Mouse (Mus musculus): Measurements from ENCODE around the gene Cdk4. TPM values are rescaled to one million over a fixed set of nuclear protein-coding genes. Genes with fewer than 3 reads are reported as not detected.
"Not testable (repeated sequence)": the region's sequence is repeated elsewhere in the genome, so short reads cannot be mapped to it uniquely, and the experiment has no call there.

Gene Cdk4
- total RNA-seq, 2 experiments from 2014 or later, result 71.5 to 83.0 TPM

DNA sequence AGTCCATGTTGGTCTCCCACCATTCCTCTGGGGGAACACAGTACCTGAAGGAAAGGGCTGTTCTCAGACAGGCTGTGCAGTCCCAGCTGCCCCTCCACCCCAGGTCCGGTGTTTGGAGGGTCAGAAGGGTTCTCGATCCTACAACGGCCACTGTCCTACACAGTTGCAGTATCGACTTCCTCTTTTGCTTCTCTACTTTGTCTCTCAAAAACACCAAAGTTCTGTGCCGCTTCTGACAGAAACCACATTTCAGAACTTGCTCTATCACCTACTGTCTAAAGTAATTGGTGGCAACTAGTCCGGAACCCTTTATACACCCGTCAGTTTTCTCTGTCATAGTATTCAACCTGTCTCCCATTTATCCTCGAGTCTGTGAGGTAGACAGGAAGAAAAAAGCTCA, 7.9 kb upstream of the Cdk4 start:
- ATAC-seq (replicated peaks; ENCODE audit: low FRiP score, poor library complexity, severe bottlenecking), result no peak

DNA sequence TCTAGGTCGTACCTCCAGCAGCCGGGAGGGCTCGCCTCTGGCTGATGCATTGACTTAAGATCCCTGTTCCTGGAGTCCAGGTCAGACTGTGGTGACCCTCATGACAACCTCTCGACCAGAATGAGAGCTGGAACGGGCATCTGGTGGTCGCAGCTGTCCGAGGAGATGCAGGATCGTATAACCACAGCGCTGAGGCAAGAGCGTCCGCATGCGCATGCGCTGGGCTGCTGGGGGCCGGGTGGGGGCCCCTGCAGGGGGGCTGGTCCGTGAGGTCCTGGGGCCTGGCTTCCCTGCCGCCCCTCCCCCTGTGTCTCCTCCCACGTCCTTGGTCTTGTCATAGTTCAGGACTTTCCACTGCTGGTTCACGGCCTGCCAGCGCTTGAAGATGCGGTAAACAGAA, 6.8 kb upstream of the Cdk4 start:
- no peak for ATAC-seq (replicated peaks; ENCODE audit: low FRiP score, poor library complexity, severe bottlenecking)

DNA sequence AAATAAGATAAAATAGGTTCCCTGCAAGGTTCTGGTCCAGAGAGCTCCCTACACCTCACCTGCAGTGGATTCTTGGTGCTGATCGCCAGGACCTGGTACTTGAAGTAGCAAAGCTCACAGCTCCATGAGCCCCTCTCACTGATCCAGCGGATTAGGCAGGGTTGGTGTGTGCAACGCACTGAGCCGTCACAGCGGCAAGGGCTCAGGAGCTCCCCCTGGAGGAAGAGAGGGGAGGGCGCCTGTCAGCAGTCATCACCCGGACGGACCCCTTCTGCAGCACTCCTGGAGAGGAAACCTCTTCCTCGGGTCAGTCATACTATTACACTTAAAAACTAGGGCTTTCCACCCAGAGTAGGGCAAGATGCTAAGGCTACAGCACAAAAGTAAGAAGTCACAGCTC, 5.2 kb upstream of the Cdk4 start:
- ATAC-seq (replicated peaks; ENCODE audit: low FRiP score, poor library complexity, severe bottlenecking), result peak; percentile 78

DNA sequence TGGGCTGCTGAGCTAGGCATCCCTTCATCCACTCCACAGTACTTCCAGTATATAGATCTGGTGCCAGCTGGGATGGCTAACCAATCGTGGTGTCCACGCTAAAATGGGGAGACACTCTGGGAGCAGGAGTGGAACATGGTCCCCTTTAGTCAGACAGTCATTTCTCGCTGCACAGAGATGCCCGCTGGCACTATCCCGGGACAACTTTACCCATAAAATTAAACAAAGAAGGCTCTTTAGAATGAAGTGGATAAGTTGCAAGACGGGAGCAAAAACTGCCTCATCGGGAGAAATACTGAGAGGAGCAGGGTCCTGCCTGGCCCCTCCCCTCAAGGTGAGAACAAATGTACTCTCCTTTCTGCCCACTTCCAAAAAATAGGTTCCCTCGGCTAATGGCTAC, 4.6 kb upstream of the Cdk4 start:
- no peak for ATAC-seq (replicated peaks; ENCODE audit: low FRiP score, poor library complexity, severe bottlenecking)

DNA sequence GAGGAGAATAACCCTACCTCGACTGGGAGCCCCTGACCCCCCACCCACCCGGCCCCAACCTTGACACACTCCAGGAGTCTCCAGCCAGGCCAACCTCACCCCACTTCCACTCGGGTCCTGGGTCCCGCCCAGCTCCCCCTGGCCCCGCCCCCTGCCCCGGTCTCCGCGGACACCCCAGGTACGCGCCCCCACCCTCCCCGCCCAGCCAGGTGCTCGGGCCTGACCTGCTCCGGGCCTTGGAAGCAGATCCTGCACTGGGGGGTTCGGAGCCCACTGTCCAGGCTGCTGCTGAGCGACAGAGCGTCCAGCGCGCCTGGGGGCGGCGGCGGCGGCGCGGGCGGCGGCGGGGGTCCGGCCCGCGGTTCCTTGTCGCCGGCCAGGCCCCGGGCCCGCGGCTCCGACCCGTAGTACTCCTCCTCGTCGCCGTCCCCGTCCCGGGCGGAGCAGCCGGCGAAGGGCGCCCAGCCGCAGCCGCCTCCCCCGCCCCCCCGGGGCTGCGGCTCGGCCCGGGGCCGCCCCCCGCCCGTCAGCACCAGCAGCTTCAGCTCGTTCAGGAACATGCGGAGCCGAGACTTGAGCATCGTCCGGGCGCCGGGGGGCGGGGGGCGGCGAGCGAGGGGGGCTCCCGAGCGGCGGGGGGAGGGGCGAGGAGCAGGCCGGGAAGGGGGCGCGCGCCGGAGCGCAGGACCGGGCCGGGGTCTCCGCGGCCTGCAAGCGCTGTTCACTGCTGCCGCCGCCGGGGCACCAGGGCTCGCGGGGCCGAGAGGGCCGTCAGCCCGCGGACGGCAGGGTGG, 4.0 kb upstream of the Cdk4 start:
- ATAC-seq (replicated peaks; ENCODE audit: low FRiP score, poor library complexity, severe bottlenecking), result no peak

DNA sequence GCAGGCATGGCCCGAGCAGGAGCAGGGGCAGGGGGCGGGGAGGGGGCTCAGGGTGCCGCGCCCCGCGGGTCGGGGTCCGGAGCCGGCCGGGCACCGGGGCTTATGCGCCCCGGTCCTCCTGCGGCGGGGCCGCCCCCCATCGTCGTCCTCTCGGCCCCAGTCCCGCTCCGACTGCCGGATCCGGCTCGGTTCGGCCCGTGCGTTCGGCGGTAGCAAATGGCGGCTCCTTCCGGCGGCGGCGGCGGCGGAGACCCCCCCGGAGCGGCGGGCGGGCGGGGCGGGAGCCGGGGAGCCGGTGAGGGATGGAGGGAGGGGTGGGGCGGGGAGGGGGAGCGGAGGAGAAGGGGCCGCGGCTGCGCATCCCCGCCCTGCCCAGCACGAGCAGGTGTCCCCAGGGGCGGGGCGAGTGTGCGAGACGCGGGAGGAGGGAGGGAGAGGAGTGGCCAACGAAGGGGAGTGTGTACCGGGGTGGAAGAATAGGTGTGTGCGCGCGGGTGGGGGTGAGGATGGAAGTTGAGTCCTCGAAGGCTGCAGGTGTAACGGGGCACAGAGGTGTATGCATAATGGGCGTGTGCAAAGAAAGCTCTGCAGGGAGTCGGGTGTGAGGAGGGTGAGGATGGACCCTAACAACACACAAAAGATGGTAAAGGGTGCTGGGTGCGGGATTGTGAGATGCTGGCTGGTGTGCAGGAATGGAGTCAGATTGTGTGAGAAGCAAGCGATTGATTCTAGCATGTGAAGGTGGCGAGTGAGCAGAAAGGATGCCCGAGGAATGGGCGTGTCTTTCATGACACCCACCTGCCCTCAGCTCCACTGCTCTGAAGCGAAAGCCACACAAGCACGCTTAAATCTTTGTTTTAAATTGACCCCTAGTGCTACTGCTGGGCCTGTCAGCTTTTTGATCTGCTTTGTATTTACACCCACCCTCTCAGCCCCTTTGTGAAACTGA, 3.1 kb upstream of the Cdk4 start, which contains the start of gene March9:
TSS of gene March9 (minus strand) at position 217 of the 949 bp plus-strand sequence.
- no peak for ATAC-seq (replicated peaks; ENCODE audit: low FRiP score, poor library complexity, severe bottlenecking)

DNA sequence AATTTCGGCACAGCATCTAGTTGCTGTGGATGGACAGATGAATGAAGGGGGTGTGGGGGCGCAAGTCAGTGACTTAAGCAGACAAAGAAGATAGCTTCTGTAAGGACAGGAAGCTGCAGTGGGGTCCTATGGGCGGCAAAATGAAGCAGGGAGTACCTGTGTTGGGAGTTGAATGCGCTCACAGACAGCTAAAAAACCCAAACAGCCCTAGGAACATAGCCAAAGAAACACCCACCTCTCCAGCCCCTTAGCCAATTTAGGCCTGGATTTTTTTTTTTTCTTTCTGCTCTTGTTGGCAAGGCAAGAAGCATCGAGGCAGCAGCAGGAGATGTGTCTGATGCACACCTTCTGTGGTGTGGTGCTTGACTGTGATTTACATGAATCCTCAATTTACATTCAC, 2.2 kb upstream of the Cdk4 start:
- ATAC-seq (replicated peaks; ENCODE audit: low FRiP score, poor library complexity, severe bottlenecking), result no peak

DNA sequence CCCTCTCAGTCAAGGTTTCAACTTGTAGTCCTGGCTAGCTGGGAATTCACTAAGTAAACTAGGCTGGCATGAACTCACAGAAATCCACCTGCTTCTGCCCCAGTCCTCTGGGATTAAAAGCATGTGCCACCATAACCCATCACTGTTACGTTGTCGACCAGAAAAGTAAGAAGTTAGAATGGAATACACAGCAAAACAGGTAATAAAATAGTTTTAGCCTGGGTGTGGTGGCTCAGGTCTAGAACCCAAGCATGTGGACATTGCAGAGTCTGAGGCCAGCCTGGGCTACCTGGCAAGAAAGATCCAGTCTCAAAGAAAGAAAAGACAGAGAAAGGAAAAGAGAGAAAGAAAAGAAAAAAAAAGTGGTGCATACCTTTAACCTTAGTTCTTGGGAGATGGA, 1.8 kb upstream of the Cdk4 start:
- no peak for ATAC-seq (replicated peaks; ENCODE audit: low FRiP score, poor library complexity, severe bottlenecking)

DNA sequence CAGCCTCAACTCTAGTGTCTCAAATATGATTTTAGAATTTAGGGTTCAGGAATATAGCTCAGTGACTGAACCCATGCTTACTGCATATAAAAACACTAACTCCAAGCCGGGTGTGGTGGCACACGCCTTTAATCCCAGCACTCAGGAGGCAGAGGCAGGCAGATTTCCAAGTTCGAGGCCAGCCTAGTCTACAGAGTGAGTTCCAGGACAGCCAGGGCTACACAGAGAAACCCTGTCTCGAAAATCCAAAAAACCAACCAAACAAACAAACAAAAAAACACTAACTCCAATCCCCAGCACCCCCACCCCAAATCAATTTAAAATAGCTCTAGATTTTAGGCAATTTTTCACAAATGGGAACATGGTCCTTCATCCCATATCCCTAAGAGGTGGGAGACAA, 1.2 kb upstream of the Cdk4 start:
- not testable (repeated sequence) for ATAC-seq (replicated peaks; ENCODE audit: low FRiP score, poor library complexity, severe bottlenecking)

DNA sequence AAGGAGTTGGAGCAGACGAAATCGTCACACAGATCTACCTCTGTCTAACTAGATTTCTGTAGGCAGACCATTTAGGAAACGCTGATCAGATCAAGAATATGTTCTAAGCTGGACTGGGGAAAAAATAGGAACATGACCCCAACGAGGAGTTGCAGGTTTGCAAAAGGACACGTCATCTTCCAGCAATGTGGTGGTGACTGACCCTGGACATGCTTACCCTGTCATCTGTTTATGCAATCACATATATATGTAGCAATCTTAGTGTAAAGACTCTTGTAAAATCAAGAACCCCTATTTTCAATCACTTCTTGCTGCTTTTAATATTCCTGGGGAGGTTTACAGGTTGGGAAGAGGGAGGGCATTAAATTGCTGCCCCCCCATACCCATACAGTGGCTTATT, 831 bp upstream of the Cdk4 start:
- no peak for ATAC-seq (replicated peaks; ENCODE audit: low FRiP score, poor library complexity, severe bottlenecking)

DNA sequence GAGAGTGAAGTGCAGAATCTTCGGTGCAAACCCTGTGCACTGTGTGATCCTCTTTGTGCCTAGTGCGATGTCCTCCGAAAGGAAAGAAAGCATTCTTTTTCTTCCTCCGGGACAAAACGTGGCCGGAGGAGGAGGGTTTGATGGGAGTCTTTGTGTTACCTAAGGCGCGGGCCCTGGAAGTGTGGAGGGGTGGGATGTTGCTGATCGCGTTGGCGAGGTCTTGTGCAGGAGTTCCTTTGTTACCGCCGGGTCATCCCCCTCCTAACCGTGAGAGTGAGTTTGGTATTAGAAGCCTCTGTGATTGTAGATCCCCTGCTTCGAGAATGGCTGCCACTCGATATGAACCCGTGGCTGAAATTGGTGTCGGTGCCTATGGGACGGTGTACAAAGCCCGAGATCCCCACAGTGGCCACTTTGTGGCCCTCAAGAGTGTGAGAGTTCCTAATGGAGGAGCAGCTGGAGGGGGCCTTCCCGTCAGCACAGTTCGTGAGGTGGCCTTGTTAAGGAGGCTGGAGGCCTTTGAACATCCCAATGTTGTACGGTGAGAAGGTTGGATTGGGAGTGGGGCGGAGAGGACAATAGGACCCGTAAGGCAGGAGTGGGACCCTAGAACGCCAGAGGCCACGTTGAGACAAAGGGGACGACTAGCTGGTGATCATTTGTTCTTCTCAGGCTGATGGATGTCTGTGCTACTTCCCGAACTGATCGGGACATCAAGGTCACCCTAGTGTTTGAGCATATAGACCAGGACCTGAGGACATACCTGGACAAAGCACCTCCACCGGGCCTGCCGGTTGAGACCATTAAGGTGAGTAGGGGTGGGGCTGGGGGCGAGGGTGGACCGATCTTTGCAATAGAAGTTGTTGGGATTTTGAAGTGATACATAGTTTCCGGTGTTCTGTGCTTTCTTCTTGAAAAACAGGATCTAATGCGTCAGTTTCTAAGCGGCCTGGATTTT, 858 bp downstream of the Cdk4 start:
- peak; percentile 21 for ATAC-seq (replicated peaks; ENCODE audit: low FRiP score, poor library complexity, severe bottlenecking)

DNA sequence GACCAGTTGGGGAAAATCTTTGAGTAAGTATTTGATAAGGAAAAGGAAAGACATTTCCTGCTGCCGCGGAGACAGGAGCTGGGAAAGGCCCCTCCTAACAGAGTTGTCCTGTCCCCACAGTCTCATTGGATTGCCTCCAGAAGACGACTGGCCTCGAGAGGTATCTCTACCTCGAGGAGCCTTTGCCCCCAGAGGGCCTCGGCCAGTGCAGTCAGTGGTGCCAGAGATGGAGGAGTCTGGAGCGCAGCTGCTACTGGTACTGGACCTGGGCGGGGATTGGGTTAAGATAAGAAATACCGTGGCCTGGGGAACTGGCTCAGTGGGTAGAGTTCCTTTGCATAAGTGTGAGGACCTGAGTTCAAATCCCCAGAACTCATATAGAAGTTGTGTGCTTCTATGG, 2.6 kb downstream of the Cdk4 start:
- ATAC-seq (replicated peaks; ENCODE audit: low FRiP score, poor library complexity, severe bottlenecking), result no peak

DNA sequence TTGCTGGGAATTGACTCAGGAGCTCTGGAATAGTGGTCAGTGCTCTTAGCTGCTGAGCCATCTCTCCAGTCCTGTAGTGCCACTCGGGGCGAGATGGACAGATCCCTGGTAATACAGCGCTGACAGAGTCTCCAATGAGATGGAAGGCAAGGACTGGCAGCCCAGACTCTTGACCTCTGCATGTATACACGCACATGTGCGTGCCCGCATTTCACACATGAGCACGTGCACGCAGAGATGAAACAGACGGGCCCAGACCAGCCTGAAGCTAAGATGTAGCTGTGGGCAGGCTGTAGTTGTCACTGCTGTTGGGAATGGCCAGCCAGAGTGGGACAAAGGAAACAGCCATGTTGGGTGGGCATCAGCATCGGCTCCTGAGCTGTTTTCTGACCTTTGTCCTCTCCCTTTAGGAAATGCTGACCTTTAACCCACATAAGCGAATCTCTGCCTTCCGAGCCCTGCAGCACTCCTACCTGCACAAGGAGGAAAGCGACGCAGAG, 3.2 kb downstream of the Cdk4 start:
- ATAC-seq (replicated peaks; ENCODE audit: low FRiP score, poor library complexity, severe bottlenecking), result no peak

DNA sequence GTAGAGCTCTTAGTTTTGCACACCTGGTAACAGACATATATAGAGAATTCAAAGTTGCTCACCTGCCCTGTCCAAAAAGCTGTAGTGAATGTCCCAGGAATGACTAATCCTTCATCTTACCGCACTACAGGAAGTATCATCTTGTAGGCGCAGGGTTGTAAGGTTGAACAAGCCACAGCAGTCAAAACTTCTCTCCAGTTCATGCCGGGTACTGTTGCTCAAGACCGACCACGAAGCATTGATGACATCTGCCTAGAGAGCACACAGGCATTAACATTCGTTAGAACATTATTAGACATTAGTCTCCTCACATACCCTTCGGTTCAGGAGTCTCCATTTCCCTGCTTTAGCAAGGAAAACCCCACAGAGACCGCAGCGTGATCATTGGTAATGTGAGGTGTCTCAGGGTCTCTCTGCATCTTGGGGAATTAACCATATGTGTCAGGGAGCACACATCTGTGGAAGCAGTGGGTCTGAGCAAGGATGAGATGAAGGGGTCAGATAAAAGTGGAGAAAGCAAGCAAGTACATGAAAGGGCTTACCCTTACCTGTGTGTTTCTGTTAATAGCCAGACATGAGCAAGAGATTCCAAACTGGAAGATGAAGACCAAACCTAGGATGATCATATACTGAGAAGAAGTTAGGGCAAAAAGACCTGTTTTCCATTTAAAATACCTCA, 5.2 kb downstream of the Cdk4 start:
- ATAC-seq (replicated peaks; ENCODE audit: low FRiP score, poor library complexity, severe bottlenecking), result no peak

DNA sequence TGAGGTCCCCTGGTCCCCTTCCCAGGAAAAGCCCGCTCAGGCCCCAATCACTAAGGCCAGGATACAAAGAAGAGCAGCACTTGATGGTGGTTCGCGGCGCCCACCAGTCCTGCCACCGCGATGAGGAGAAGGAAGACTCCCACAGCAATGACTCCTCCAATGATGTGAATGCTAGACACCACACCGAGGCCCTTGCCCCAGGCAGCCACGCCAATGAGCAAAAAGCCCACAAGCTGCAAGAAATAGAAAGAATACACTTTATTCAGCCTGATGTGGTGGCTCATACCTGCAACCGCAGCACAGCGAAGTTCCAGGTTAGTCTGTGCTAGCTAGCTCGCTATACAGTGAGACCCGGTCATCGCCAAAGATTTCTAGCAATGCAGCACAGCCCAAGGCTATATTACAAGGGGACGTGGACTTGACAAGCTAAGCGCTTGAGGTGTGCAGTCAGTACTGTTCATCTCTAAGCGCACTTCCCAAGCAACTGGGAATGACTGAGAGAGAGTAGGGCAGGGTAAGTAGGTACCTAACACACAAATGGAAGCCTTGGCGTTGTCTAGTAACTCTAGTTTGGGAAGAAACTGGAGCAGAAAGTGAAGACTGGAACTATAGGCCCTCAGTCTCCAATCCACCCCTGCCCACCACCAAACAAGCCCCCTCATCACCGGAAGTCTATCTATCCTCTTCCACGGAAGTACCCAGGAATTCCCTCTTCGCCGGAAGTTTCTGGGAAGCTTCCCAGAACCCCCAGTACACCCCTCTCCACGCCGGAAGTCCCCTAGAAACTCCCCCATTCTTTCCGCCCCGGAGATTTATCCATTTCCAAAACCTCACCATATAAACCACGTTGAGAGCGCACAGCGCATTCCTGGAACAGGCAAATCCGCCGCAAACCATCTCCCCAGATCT, 6.2 kb downstream of the Cdk4 start:
- 0 out of 2 replicates have a peak, but pooled peaks have one; percentile 16 for ATAC-seq (replicated peaks; ENCODE audit: low FRiP score, poor library complexity, severe bottlenecking)

DNA sequence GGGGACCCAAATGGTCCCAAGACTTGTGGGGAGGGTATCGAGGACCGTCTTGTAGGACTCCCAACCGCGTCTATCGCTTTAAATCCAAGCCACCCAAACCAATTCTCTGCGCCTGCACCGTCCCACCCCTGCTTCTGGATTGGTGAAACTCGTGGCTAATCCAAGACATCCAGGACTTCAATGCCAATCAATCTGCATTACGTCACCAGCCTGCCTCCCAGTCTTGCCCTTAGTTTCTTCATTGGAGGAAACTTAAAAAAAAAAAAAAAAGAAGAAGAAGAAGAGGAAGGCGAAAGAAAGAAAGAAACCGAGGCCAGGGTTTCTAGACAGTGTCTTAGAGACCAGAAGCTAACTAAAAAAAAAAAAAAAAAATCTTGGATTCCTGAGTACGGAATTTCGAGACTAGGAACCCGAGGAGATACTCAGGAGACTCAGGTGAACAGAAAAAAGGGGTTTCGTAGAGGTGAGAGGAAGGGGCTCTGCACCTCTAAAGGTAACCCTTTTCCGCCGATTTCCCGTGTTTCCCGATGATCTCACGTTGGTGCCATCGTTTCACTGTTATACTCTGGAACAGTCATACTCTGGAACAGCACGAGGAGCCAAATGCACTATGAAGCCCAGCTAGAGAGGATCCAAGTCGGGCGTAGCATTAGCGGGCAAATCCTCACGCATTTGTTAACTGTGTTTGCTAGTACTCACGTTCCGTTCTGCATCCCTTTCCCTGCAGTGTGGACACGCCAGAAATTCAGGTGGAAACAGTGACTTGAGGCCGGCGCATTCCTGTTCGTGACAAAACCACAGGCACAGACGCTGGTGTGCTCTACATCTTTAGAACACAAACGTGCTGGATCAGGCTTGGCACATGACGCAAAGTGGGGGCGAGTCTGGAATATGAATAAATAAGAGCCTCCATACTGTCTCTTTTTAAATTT, 7.1 kb downstream of the Cdk4 start, which contains the start of gene Tspan31:
TSS of gene Tspan31 (minus strand) at position 75 of the 932 bp plus-strand sequence.
- ATAC-seq (replicated peaks; ENCODE audit: low FRiP score, poor library complexity, severe bottlenecking), result peak; percentile 97

DNA sequence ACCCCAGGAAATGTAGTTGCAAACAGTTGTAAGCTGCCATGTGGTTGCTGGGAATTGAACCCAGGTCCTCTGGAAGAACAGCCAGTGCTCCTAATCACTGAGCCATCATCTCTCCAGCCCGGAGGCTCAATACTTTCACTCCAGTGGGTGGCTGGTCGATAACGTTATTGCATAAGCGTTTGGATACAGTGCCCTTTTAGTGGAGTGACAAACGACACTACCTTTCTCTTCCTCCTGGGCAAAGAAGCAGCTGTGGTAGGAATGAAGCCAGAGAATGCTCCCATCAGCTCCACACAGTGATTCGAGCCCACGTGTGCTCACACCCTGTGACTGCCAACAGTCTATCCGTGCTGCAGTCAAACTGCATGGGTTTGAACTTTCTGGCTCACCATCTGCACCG, 7.9 kb downstream of the Cdk4 start:
- ATAC-seq (replicated peaks; ENCODE audit: low FRiP score, poor library complexity, severe bottlenecking), result no peak
